Mouse (Mus musculus): ENCODE data around the gene Ppox. TPM values are rescaled to one million over a fixed set of nuclear protein-coding genes. Genes with fewer than 3 reads are reported as not detected.
"Not testable (repeated sequence)": the region's sequence is repeated elsewhere in the genome, so short reads cannot be mapped to it uniquely, and the experiment has no call there.

Ppox gene
- polyA plus RNA-seq, 1 experiment from 2014 or later = 68.0 TPM

GRCm38 (mm10) chr1:171306157-171306556 is 25.2 kb upstream of the Ppox start:
- H3K4me1 ChIP-seq; ATAC-seq (ENCODE audit: low FRiP score); H3K9me3 ChIP-seq; H3K4me3 ChIP-seq (replicated peaks); H3K4me2 ChIP-seq; H3K27ac ChIP-seq; H3K36me3 ChIP-seq (replicated peaks); H3K9ac ChIP-seq; H3K27me3 ChIP-seq: not testable (repeated sequence)
- 75% methylated on average over 5 of the region's 5 CpGs for whole genome bisulfite sequencing

GRCm38 (mm10) chr1:171298226-171298625 is 17.2 kb upstream of the Ppox start:
- no peak overlapping the region for H3K4me2 ChIP-seq
- H3K9ac ChIP-seq = no peak overlapping the region
- no peak for ATAC-seq (ENCODE audit: low FRiP score)
- no peaks in the 10 kb centered on the region for H3K36me3 ChIP-seq (replicated peaks)
- H3K4me3 ChIP-seq (replicated peaks) = no peak overlapping the region
- H3K27ac ChIP-seq = no peak overlapping the region
- peaks cover 7% of the 10 kb centered on the region for H3K4me1 ChIP-seq
- H3K27me3 ChIP-seq = peaks cover 30% of the 10 kb centered on the region
- H3K9me3 ChIP-seq = no peaks in the 10 kb centered on the region
- WGBS = 72% methylated on average over 3 of the region's 3 CpGs

- Histone ChIP-seq H3K36me3 (replicated peaks) (peaks cover under 1% of the 10 kb centered on the region; the same call in 1 of the 2 replicates), H3K27me3 (peaks cover 30% of the 10 kb centered on the region), H3K4me1 (peaks cover 9% of the 10 kb centered on the region), H3K4me2 (peak overlapping the region; percentile 74), H3K4me3 (replicated peaks) (peak overlapping the region; percentile 74), H3K9me3 (no peaks in the 10 kb centered on the region), H3K27ac (peak overlapping the region; percentile 93), H3K9ac (peak overlapping the region; percentile 86; the same call in 1 of the 2 replicates)
- WGBS = 18% methylated on average over 3 of the region's 3 CpGs
- peak; percentile 31; the same call in 1 of the 2 replicates for ATAC-seq (ENCODE audit: low FRiP score)
Observed at GRCm38 (mm10) chr1:171295063-171295402, 14.0 kb upstream of the Ppox start.

- under 1% methylated on average over 42 of the region's 42 CpGs for WGBS
- H3K27ac ChIP-seq = peak within 1 kb of the TSS; percentile 93
- H3K9ac ChIP-seq = peak within 1 kb of the TSS; percentile 86
- peak; percentile 86 for ATAC-seq (ENCODE audit: low FRiP score)
- H3K9me3 ChIP-seq = no peaks in the 10 kb centered on the region
- peaks cover 30% of the 10 kb centered on the region for H3K27me3 ChIP-seq
- H3K4me3 ChIP-seq (replicated peaks) = peak within 1 kb of the TSS; percentile 74
- peaks cover 6% of the 10 kb centered on the region for H3K36me3 ChIP-seq (replicated peaks)
- peaks cover 9% of the 10 kb centered on the region for H3K4me1 ChIP-seq
- peak within 1 kb of the TSS; percentile 74 for H3K4me2 ChIP-seq
Observed at GRCm38 (mm10) chr1:171294298-171295062, 13.5 kb upstream of the Ppox start, which contains the start of gene Ufc1. Ufc1 (minus strand) TSS chr1:171295024.

- Histone ChIP-seq H3K36me3 (replicated peaks) (peaks cover 12% of the 10 kb centered on the region), H3K9me3 (no peaks in the 10 kb centered on the region), H3K4me2 (peak overlapping the region; percentile 74), H3K4me1 (peaks cover 9% of the 10 kb centered on the region), H3K9ac (peak overlapping the region; percentile 86), H3K27ac (peak overlapping the region; percentile 93; the same call in 1 of the 2 replicates), H3K27me3 (peaks cover 30% of the 10 kb centered on the region), H3K4me3 (replicated peaks) (peak overlapping the region; percentile 74)
- ATAC-seq (ENCODE audit: low FRiP score) = no peak
- 46% methylated on average over 5 of the region's 5 CpGs for WGBS
Observed at GRCm38 (mm10) chr1:171293906-171294297, 12.9 kb upstream of the Ppox start.

- Histone ChIP-seq H3K27me3 (peaks cover 28% of the 10 kb centered on the region), H3K27ac (no peak overlapping the region), H3K4me1 (peaks cover 11% of the 10 kb centered on the region), H3K36me3 (replicated peaks) (peaks cover 17% of the 10 kb centered on the region), H3K9me3 (no peaks in the 10 kb centered on the region), H3K4me2 (peak overlapping the region; percentile 74), H3K9ac (no peak overlapping the region), H3K4me3 (replicated peaks) (peak overlapping the region; percentile 74)
- ATAC-seq (ENCODE audit: low FRiP score) = no peak
- WGBS = 90% methylated on average over 3 of the region's 3 CpGs
Observed at GRCm38 (mm10) chr1:171293351-171293750, 12.4 kb upstream of the Ppox start.

- Histone ChIP-seq H3K27ac (peak overlapping the region; percentile 97; the same call in 1 of the 2 replicates), H3K9me3 (no peaks in the 10 kb centered on the region), H3K4me1 (peaks cover 30% of the 10 kb centered on the region), H3K27me3 (no peaks in the 10 kb centered on the region), H3K9ac (peak overlapping the region; percentile 97), H3K4me3 (replicated peaks) (peak overlapping the region; percentile 91), H3K36me3 (replicated peaks) (peaks cover 49% of the 10 kb centered on the region), H3K4me2 (peak overlapping the region; percentile 63)
- ATAC-seq (ENCODE audit: low FRiP score) = no peak
- WGBS = 65% methylated on average over 4 of the region's 4 CpGs
Observed at GRCm38 (mm10) chr1:171288328-171288727, 7.3 kb upstream of the Ppox start.

- Histone ChIP-seq H3K27ac (peak within 1 kb of the TSS; percentile 97), H3K9ac (peak within 1 kb of the TSS; percentile 97), H3K27me3 (no peaks in the 10 kb centered on the region), H3K4me1 (peaks cover 27% of the 10 kb centered on the region), H3K4me2 (peak within 1 kb of the TSS; percentile 63), H3K9me3 (no peaks in the 10 kb centered on the region), H3K4me3 (replicated peaks) (peak within 1 kb of the TSS; percentile 91), H3K36me3 (replicated peaks) (peaks cover 54% of the 10 kb centered on the region)
- WGBS = under 1% methylated on average over 44 of the region's 49 CpGs
- peak; percentile 95 for ATAC-seq (ENCODE audit: low FRiP score)
Observed at GRCm38 (mm10) chr1:171287136-171288081, 6.4 kb upstream of the Ppox start, which contains the start of gene Usp21. Usp21 (minus strand) TSS chr1:171287991.

- WGBS = 92% methylated on average over 19 of the region's 19 CpGs
- no peak overlapping the region for H3K27ac ChIP-seq
- no peak for ATAC-seq (ENCODE audit: low FRiP score)
Observed at GRCm38 (mm10) chr1:171286517-171286916, 5.5 kb upstream of the Ppox start.

GRCm38 (mm10) chr1:171285096-171285892 is 4.3 kb upstream of the Ppox start:
- Histone ChIP-seq H3K9me3 (no peaks in the 10 kb centered on the region), H3K4me3 (replicated peaks) (no peak overlapping the region), H3K27me3 (no peaks in the 10 kb centered on the region), H3K9ac (0 out of 2 replicates have a peak overlapping the region, but pooled peaks have one; percentile 1), H3K36me3 (replicated peaks) (peaks cover 59% of the 10 kb centered on the region), H3K4me2 (no peak overlapping the region), H3K27ac (no peak overlapping the region), H3K4me1 (peaks cover 41% of the 10 kb centered on the region)
- ATAC-seq (ENCODE audit: low FRiP score) = no peak
- 89% methylated on average over 20 of the region's 20 CpGs for WGBS

More at GRCm38 (mm10) chr1:171286517-171286916, 5.5 kb upstream of the Ppox start:
- peak overlapping the region; percentile 63 for H3K4me2 ChIP-seq
- H3K9ac ChIP-seq = peak overlapping the region; percentile 97; the same call in 1 of the 2 replicates
- H3K36me3 ChIP-seq (replicated peaks) = peaks cover 59% of the 10 kb centered on the region
- H3K4me1 ChIP-seq = peaks cover 36% of the 10 kb centered on the region
- H3K9me3 ChIP-seq = no peaks in the 10 kb centered on the region
- peak overlapping the region; percentile 91 for H3K4me3 ChIP-seq (replicated peaks)
- H3K27me3 ChIP-seq = no peaks in the 10 kb centered on the region

GRCm38 (mm10) chr1:171284491-171284890 is 3.5 kb upstream of the Ppox start:
- Histone ChIP-seq H3K36me3 (replicated peaks) (peaks cover 53% of the 10 kb centered on the region), H3K27me3 (no peaks in the 10 kb centered on the region), H3K9ac (no peak overlapping the region), H3K9me3 (no peaks in the 10 kb centered on the region), H3K4me2 (no peak overlapping the region), H3K4me1 (peaks cover 49% of the 10 kb centered on the region), H3K4me3 (replicated peaks) (no peak overlapping the region), H3K27ac (no peak overlapping the region)
- no peak for ATAC-seq (ENCODE audit: low FRiP score)
- WGBS = 90% methylated on average over 15 of the region's 15 CpGs
